Mouse (Mus musculus) MEL (cell line): ENCODE data around the gene Zfp740. TPM values are rescaled to one million over a fixed set of nuclear protein-coding genes. Genes with fewer than 3 reads are reported as not detected.

Experiments used
- DNase-seq: peaks from one replicate; pipeline ENCODE4 v3.0.0; 2011; ENCODE audit warnings: low read depth, low spot score
- H3K27ac ChIP-seq: 2 replicates; pipeline ENCODE4 v1.5.1; 2012; ENCODE audit warnings: low read depth, mild to moderate bottlenecking, control low read depth, low read length, moderate library complexity; ENCODE audit not compliant: control insufficient read depth
- H3K27me3 ChIP-seq, 2 experiments: fragments of 150-350 bp in 1 of 2; sonication (generic) in 1 of 2; 2 replicates each; pipeline ENCODE4 v1.6.1; 2012; ENCODE audit warnings: low read length in 2 of 2, mild to moderate bottlenecking in 2 of 2, improper control_type of control experiment in 1 of 2, moderate library complexity in 1 of 2; ENCODE audit not compliant: insufficient read depth in 2 of 2, control insufficient read depth in 1 of 2
- H3K36me3 ChIP-seq, 2 experiments: 2 replicates each; pipeline ENCODE4 v1.6.1; 2012 to 2014; ENCODE audit warnings: low read length in 2 of 2, improper control_type of control experiment in 1 of 2, inconsistent platforms in 1 of 2, mild to moderate bottlenecking in 1 of 2; ENCODE audit not compliant: insufficient read depth in 2 of 2, control insufficient read depth in 1 of 2
- H3K4me1 ChIP-seq, 2 experiments: fragments of 150-350 bp in 1 of 2; sonication (generic) in 1 of 2; 2 replicates each; pipeline ENCODE4 v1.6.1; 2012; ENCODE audit warnings: low read length in 2 of 2, improper control_type of control experiment in 1 of 2, mild to moderate bottlenecking in 1 of 2; ENCODE audit not compliant: insufficient read depth in 2 of 2, control insufficient read depth in 1 of 2
- H3K4me3 ChIP-seq, 2 experiments: fragments of 150-350 bp in 1 of 2; sonication (generic) in 1 of 2; 2 replicates each; pipeline ENCODE4 v1.5.1; 2012; ENCODE audit warnings: low read depth in 2 of 2, low read length in 2 of 2, mild to moderate bottlenecking in 2 of 2, moderate library complexity in 2 of 2, control low read depth in 1 of 2, improper control_type of control experiment in 1 of 2; ENCODE audit not compliant: control insufficient read depth in 1 of 2, insufficient read depth in 1 of 2
- H3K79me2 ChIP-seq: 2 replicates; pipeline ENCODE4 v1.6.1; 2012; ENCODE audit warnings: mild to moderate bottlenecking, low read length, moderate library complexity; ENCODE audit not compliant: control insufficient read depth, poor library complexity, insufficient read depth
- H3K9ac ChIP-seq: 2 replicates; pipeline ENCODE4 v1.6.1; 2012; ENCODE audit warnings: low read depth, mild to moderate bottlenecking, control low read depth, low read length, moderate library complexity; ENCODE audit not compliant: control insufficient read depth, poor library complexity, severe bottlenecking
- H3K9me3 ChIP-seq: fragments of 150-350 bp; sonication (generic); replicated peaks from 2 replicates; pipeline ENCODE4 v1.6.1; 2012; ENCODE audit warnings: mild to moderate bottlenecking, low read length, improper control_type of control experiment, moderate library complexity; ENCODE audit not compliant: insufficient read depth
- BHLHE40 ChIP-seq: IDR thresholded peaks from 2 replicates; pipeline ENCODE4 v1.6.1; 2012; ENCODE audit warnings: low read depth, mild to moderate bottlenecking, inconsistent platforms, low read length, improper control_type of control experiment, borderline replicate concordance
- E2F4 ChIP-seq: IDR thresholded peaks from 2 replicates; pipeline ENCODE4 v1.6.1; 2011; ENCODE audit warnings: low read depth, low read length, improper control_type of control experiment, borderline replicate concordance
- GABPA ChIP-seq: IDR thresholded peaks from 2 replicates; pipeline ENCODE4 v1.6.1; 2012; ENCODE audit warnings: low read depth, mild to moderate bottlenecking, inconsistent platforms, low read length, improper control_type of control experiment, moderate library complexity
- MAFK ChIP-seq: IDR thresholded peaks from 2 replicates; pipeline ENCODE4 v1.6.1; 2011; ENCODE audit warnings: low read depth, mild to moderate bottlenecking, low read length, improper control_type of control experiment, borderline replicate concordance
- MAX ChIP-seq: IDR thresholded peaks from 2 replicates; pipeline ENCODE4 v1.6.1; 2011; ENCODE audit warnings: low read length, improper control_type of control experiment
- MEF2A ChIP-seq: IDR thresholded peaks from 2 replicates; pipeline ENCODE4 v1.6.1; 2014; ENCODE audit warnings: low read depth, mild to moderate bottlenecking, inconsistent platforms, low read length, improper control_type of control experiment; ENCODE audit not compliant: poor library complexity, insufficient replicate concordance, severe bottlenecking; ENCODE audit errors: extremely low read depth
- MXI1 ChIP-seq: IDR thresholded peaks from 2 replicates; pipeline ENCODE4 v1.6.1; 2011; ENCODE audit warnings: mild to moderate bottlenecking, low read depth, low read length, improper control_type of control experiment
- MYB ChIP-seq: IDR thresholded peaks from 2 replicates; pipeline ENCODE4 v1.6.1; 2011; ENCODE audit warnings: mild to moderate bottlenecking, low read depth, low read length, improper control_type of control experiment
- NELFE ChIP-seq: IDR thresholded peaks from 2 replicates; pipeline ENCODE4 v1.6.1; 2011; ENCODE audit warnings: low read depth, low read length, improper control_type of control experiment
- NRF1 ChIP-seq: IDR thresholded peaks from 2 replicates; pipeline ENCODE4 v1.6.1; 2014; ENCODE audit warnings: low read depth, mild to moderate bottlenecking, inconsistent platforms, low read length, improper control_type of control experiment, moderate library complexity; ENCODE audit not compliant: poor library complexity, insufficient read depth, severe bottlenecking
- RAD21 ChIP-seq: IDR thresholded peaks from 2 replicates; pipeline ENCODE4 v1.6.1; 2011; ENCODE audit warnings: mild to moderate bottlenecking, low read depth, low read length, improper control_type of control experiment
- RCOR1 ChIP-seq: IDR thresholded peaks from 2 replicates; pipeline ENCODE4 v1.6.1; 2012; ENCODE audit warnings: low read depth, mild to moderate bottlenecking, inconsistent platforms, low read length, improper control_type of control experiment
- SIN3A ChIP-seq: IDR thresholded peaks from 2 replicates; pipeline ENCODE4 v1.6.1; 2012; ENCODE audit warnings: low read length, improper control_type of control experiment, inconsistent platforms
- TAL1 ChIP-seq: IDR thresholded peaks from 2 replicates; pipeline ENCODE4 v1.6.1; 2012; ENCODE audit warnings: mild to moderate bottlenecking, inconsistent platforms, low read length, moderate library complexity, mixed read lengths
- USF1 ChIP-seq: IDR thresholded peaks from 2 replicates; pipeline ENCODE4 v1.6.1; 2014; ENCODE audit warnings: low read depth, mild to moderate bottlenecking, inconsistent platforms, low read length, improper control_type of control experiment, moderate library complexity
- USF2 ChIP-seq, 2 experiments: IDR thresholded peaks; 2 replicates each; pipeline ENCODE4 v1.6.1; 2011 to 2012; ENCODE audit warnings: improper control_type of control experiment in 2 of 2, low read length in 2 of 2, borderline replicate concordance in 1 of 2, inconsistent platforms in 1 of 2, low read depth in 1 of 2, mild to moderate bottlenecking in 1 of 2; ENCODE audit not compliant: insufficient read depth in 1 of 2
- polyA plus RNA-seq, 2 experiments: library from polyadenylated mRNA; stranded (reverse) in 1 of 2; unstranded in 1 of 2; fragments of >175 nt in 1 of 2; fragments of >200 nt in 1 of 2; gene quantifications; 2 replicates each; pipeline versions ENCODE4 v1.2.1 to v1.2.4; 2012; ENCODE audit warnings: low replicate concordance in 2 of 2, low read depth in 1 of 2; ENCODE audit not compliant: insufficient read length in 2 of 2, insufficient read depth in 1 of 2, missing spikeins in 1 of 2
- total RNA-seq: library from RNA; depleted of rRNA; stranded (reverse); fragments of 300-350 nt; gene quantifications from 2 replicates; pipeline ENCODE4 v1.2.3, GENCODE M21; 2012

The Zfp740 gene
- total and polyA plus RNA-seq, 3 experiments: 39.9 to 50.1 TPM; not detected in 1

GRCm38 (mm10) chr15:102198841-102199240 is 4.2 kb upstream of the Zfp740 start:
- H3K9me3 ChIP-seq: no peaks in the 10 kb centered on the region
- no peak for DNase-seq
- no peak for TF ChIP-seq NRF1
- TF ChIP-seq TAL1: no peak
- TF ChIP-seq E2F4: no peak
- no peak for TF ChIP-seq MYB
- no peaks in the 10 kb centered on the region for H3K27me3 ChIP-seq
- peaks cover 14 to 17% of the 10 kb centered on the region in 2 experiments for H3K4me1 ChIP-seq
- H3K27ac ChIP-seq: no peak overlapping the region
- no peak overlapping the region for H3K9ac ChIP-seq
- peaks cover 5% of the 10 kb centered on the region; the same call in 1 of the 2 replicates for H3K79me2 ChIP-seq
- H3K36me3 ChIP-seq: peaks cover 0 to 19% of the 10 kb centered on the region in 2 experiments; a peak in 2 of 4 replicates
- H3K4me3 ChIP-seq: no peak overlapping the region

GRCm38 (mm10) chr15:102203835-102204381 is 859 bp downstream of the Zfp740 start:
- peaks cover 13 to 21% of the 10 kb centered on the region in 2 experiments for H3K4me1 ChIP-seq
- peak overlapping the region; percentile 96 for H3K27ac ChIP-seq
- peak; percentile 80 for DNase-seq

GRCm38 (mm10) chr15:102204674-102205505 is 1.8 kb downstream of the Zfp740 start, which contains the start of gene Csad:
Gene Csad, minus strand, starts transcription at chr15:102204724.
- DNase-seq: no peak
- TF ChIP-seq USF1 (no peak), GABPA (no peak), TAL1 (no peak), MEF2A (no peak), NELFE (no peak), MAX (no peak), RCOR1 (no peak), MXI1 (no peak), USF2 (IDR thresholded peaks at IDR 0.05; ENCODE audit: borderline replicate concordance in 1 of 2, insufficient read depth in 1 of 2, low read depth in 1 of 2, low read length in 2 of 2) (no peak), MYB (no peak), RAD21 (no peak), MAFK (no peak)
- Histone ChIP-seq H3K79me2 (peaks cover 8% of the 10 kb centered on the region), H3K27ac (peak within 1 kb of the TSS; percentile 96), H3K4me3 (peak within 1 kb of the TSS; percentile 93 to 97), H3K36me3 (peaks cover 9 to 42% of the 10 kb centered on the region in 2 experiments), H3K4me1 (peaks cover 13 to 24% of the 10 kb centered on the region in 2 experiments), H3K9ac (peak within 1 kb of the TSS; percentile 97), H3K27me3 (no peaks in the 10 kb centered on the region), H3K9me3 (no peaks in the 10 kb centered on the region)

More at GRCm38 (mm10) chr15:102203835-102204381, 859 bp downstream of the Zfp740 start:
- Histone ChIP-seq H3K79me2 (peaks cover 8% of the 10 kb centered on the region), H3K36me3 (peaks cover 4 to 37% of the 10 kb centered on the region in 2 experiments), H3K9me3 (no peaks in the 10 kb centered on the region), H3K9ac (peak overlapping the region; percentile 97), H3K4me3 (peak overlapping the region; percentile 93 to 97), H3K27me3 (no peaks in the 10 kb centered on the region)
- TF ChIP-seq MYB (no peak), SIN3A (no peak), NRF1 (peak; percentile 59; the same call in 1 of the 2 replicates), BHLHE40 (peak; percentile 91), MAX (peak; percentile 53), USF1 (peak; percentile 21; the same call in 1 of the 2 replicates)
